ENCODE assay signal across 10 mouse cellular contexts in genomic region chr14:22440341-22440999, GRCm38 (mm10).
DNase-seq lines count a peak whose midpoint lies in the region; ATAC-seq and TF ChIP-seq lines count a peak whose summit lies in the region.
"Had no signal": no experiment of that assay in that cellular context is flagged by ENCODE, and none has a peak within 500 bp of the region (broad histone marks: within the 10 kb centered on the region; RNA-seq: fewer than 3 reads in every experiment).

No protein-coding gene starts in this region.

- DNase-seq in frontal cortex, postnatal 36 days (ENCODE audit: low spot score in 2 of 2): no peak
- DNase-seq in brain, adult 2 months (ENCODE audit: low read depth, low spot score): peak; percentile 29
- peak; percentile 63 for DNase-seq in hindbrain, embryonic 11.5 days (ENCODE audit: low spot score)
- DNase-seq in mesoderm, embryonic 11.5 days (ENCODE audit: low read depth, low spot score): peak; percentile 60
- no peak for DNase-seq in layer of hippocampus, postnatal 25 days (ENCODE audit: extremely low spot score in 1 of 2, low spot score in 1 of 2)
- DNase-seq: cerebellum, adult 8-10 months had no signal

- H3K4me3 ChIP-seq in hindbrain, embryonic 11.5 days (ENCODE audit: low read depth, low read length): no peak overlapping the region
- H3K4me3 ChIP-seq in intestine, postnatal 0 days (ENCODE audit: low read depth, low read length): no peak overlapping the region
- H3K4me3 ChIP-seq: heart, adult 2 months had no signal

- no peaks in the 10 kb centered on the region for H3K36me3 ChIP-seq in hindbrain, embryonic 11.5 days (ENCODE audit: control insufficient read depth, insufficient read depth, low read length)
- no peaks in the 10 kb centered on the region for H3K36me3 ChIP-seq in intestine, postnatal 0 days (ENCODE audit: control insufficient read depth, insufficient read depth)

- H3K9me3 ChIP-seq in hindbrain, embryonic 11.5 days (ENCODE audit: control insufficient read depth, low read length): no peaks in the 10 kb centered on the region
- H3K9me3 ChIP-seq in intestine, postnatal 0 days (ENCODE audit: control insufficient read depth): no peaks in the 10 kb centered on the region

- 0 out of 2 replicates have a peak, but pooled peaks cover 5% of the 10 kb centered on the region for H3K4me1 ChIP-seq in hindbrain, embryonic 11.5 days (replicated peaks; ENCODE audit: control insufficient read depth, insufficient read depth, low read length)
- H3K4me1 ChIP-seq in intestine, postnatal 0 days (replicated peaks; ENCODE audit: control insufficient read depth, insufficient read depth, low read length): no peaks in the 10 kb centered on the region

- H3K4me2 ChIP-seq in hindbrain, embryonic 11.5 days (replicated peaks; ENCODE audit: low read depth, low read length): no peak overlapping the region; the same call in 1 of the 2 replicates
- H3K4me2 ChIP-seq in intestine, postnatal 0 days (replicated peaks; ENCODE audit: low read depth): no peak overlapping the region

- no peaks in the 10 kb centered on the region for H3K27me3 ChIP-seq in hindbrain, embryonic 11.5 days (ENCODE audit: control insufficient read depth, insufficient read depth, low read length)
- no peaks in the 10 kb centered on the region for H3K27me3 ChIP-seq in intestine, postnatal 0 days (replicated peaks; ENCODE audit: control insufficient read depth, insufficient read depth, low read length)

- no peak overlapping the region for H3K9ac ChIP-seq in hindbrain, embryonic 11.5 days (ENCODE audit: low read depth, low read length)
- H3K9ac ChIP-seq in intestine, postnatal 0 days (ENCODE audit: low read depth, low read length): no peak overlapping the region

- no peak for TF ChIP-seq CTCF in intestine, postnatal 0 days (IDR thresholded peaks at IDR 0.05; ENCODE audit: low read depth)

- no peak overlapping the region for H3K27ac ChIP-seq in hindbrain, embryonic 11.5 days (ENCODE audit: low read depth, low read length)
- no peak overlapping the region for H3K27ac ChIP-seq in intestine, postnatal 0 days (ENCODE audit: low read depth, low read length)
- H3K27ac ChIP-seq: heart, adult 2 months had no signal

- ATAC-seq in frontal cortex, adult (ENCODE audit: low TSS enrichment): 0 out of 2 replicates have a peak, but pooled peaks have one; percentile 2
- peak; percentile 74 for ATAC-seq in hindbrain, embryonic 11.5 days (ENCODE audit: low FRiP score)
- no peak for ATAC-seq in intestine, postnatal 0 days
- no peak for ATAC-seq in megakaryocyte progenitor cell, adult 5-6 weeks (replicated peaks; ENCODE audit: poor library complexity)

- WGBS in hindbrain, embryonic 11.5 days: 25% methylated on average over 18 of the region's 18 CpGs
- 37% methylated on average over 18 of the region's 18 CpGs for WGBS in intestine, postnatal 0 days

Comparison
In these comparisons a context has a peak if more than half of its experiments do, and no peak if none do; other contexts are left out.
1. ATAC-seq: peak in frontal cortex, adult (single experiment) and hindbrain, embryonic 11.5 days (single experiment); none in intestine, postnatal 0 days (single experiment) and megakaryocyte progenitor cell, adult 5-6 weeks (single experiment).
2. DNase-seq: peak in brain, adult 2 months (single experiment), hindbrain, embryonic 11.5 days (single experiment) and mesoderm, embryonic 11.5 days (single experiment); none in frontal cortex, postnatal 36 days (0 of 2) and layer of hippocampus, postnatal 25 days (0 of 2).